Mouse (Mus musculus) liver, embryonic 14.5 days (tissue): Measurements from ENCODE around the gene Itgb3bp.

Experiments
- CTCF ChIP-seq: IDR thresholded peaks from 2 replicates; pipeline ENCODE4 v1.5.1; 2016; ENCODE audit warnings: antibody characterized with exemption, low read depth, control low read depth
- EP300 ChIP-seq: IDR thresholded peaks from 2 replicates; pipeline ENCODE4 v1.6.1; 2016; ENCODE audit warnings: antibody characterized with exemption, low read depth

GRCm38 (mm10) chr4:99913894-99914451 is 15.6 kb downstream of the Itgb3bp start:
- peak; percentile 59; the same call in 1 of the 2 replicates for TF ChIP-seq CTCF
- no peak for TF ChIP-seq EP300
